Mouse (Mus musculus) G1E (cell line): ENCODE data around the gene Dnase2b.

Experiments used
- CTCF ChIP-seq: IDR thresholded peaks from 2 replicates; pipeline ENCODE4 v1.5.1; 2012; ENCODE audit warnings: low read depth, low read length, inconsistent platforms, mixed read lengths
- GATA1 ChIP-seq: IDR thresholded peaks from 2 replicates; pipeline ENCODE4 v1.6.1; 2012; ENCODE audit warnings: borderline replicate concordance, low read length, inconsistent platforms, mixed read lengths
- POLR2AphosphoS5 ChIP-seq: IDR thresholded peaks from 2 replicates; pipeline ENCODE4 v1.6.1; 2012; ENCODE audit warnings: low read depth, low read length, inconsistent platforms; ENCODE audit not compliant: insufficient replicate concordance
- TAL1 ChIP-seq: conservative IDR thresholded peaks from 2 replicates; pipeline ENCODE4 v1.6.1; 2012; ENCODE audit warnings: low read depth, low read length, inconsistent platforms, mixed read lengths

GRCm38 (mm10) chr3:146661907-146662306 is 46.5 kb upstream of the Dnase2b start:
- TF ChIP-seq CTCF (no peak), TAL1 (no peak), GATA1 (no peak), POLR2AphosphoS5 (no peak)
